Mouse (Mus musculus): ENCODE results near the gene Gspt2.
"Not testable (repeated sequence)": the region's sequence is repeated elsewhere in the genome, so short reads cannot be mapped to it uniquely, and the experiment has no call there.

Gene Gspt2

GRCm38 (mm10) chrX:94635961-94636563 lies at the start of gene Gspt2:
TSS of gene Gspt2 (plus strand) at chrX:94636069.
- peak; percentile 33 for DNase-seq

- peak; percentile 63 for DNase-seq
These were observed 10.8 kb upstream of the Gspt2 start for GRCm38 (mm10) chrX:94624835-94625803.

- DNase-seq: no peak
These were observed 1.0 kb downstream of the Gspt2 start for GRCm38 (mm10) chrX:94636911-94637310.

GRCm38 (mm10) chrX:94648541-94648940 lies 12.7 kb downstream of the Gspt2 start:
- DNase-seq: no peak

GRCm38 (mm10) chrX:94657734-94658133 lies 21.9 kb downstream of the Gspt2 start:
- DNase-seq: no peak

- DNase-seq: no peak
These were observed 34.9 kb downstream of the Gspt2 start for GRCm38 (mm10) chrX:94670814-94671213.

GRCm38 (mm10) chrX:94674977-94675376 lies 39.1 kb downstream of the Gspt2 start:
- DNase-seq: peak; percentile 4

- not testable (repeated sequence) for DNase-seq
These were observed 45.7 kb downstream of the Gspt2 start for GRCm38 (mm10) chrX:94681581-94681980.

GRCm38 (mm10) chrX:94689593-94689992 lies 53.7 kb downstream of the Gspt2 start:
- not testable (repeated sequence) for DNase-seq
